Mouse (Mus musculus) liver, adult 2 months (tissue): ENCODE results near the gene Casp7. TPM values are rescaled to one million over a fixed set of nuclear protein-coding genes. Genes with fewer than 3 reads are reported as not detected.

Experiments
- DNase-seq: peaks from one replicate; pipeline ENCODE4 v3.0.0-alpha.2; 2011; ENCODE audit warnings: low read depth, low spot score; ENCODE audit errors: extremely low read depth
- H3K27ac ChIP-seq: fragments of 200-500 bp; replicated peaks from 2 replicates; pipeline ENCODE4 v1.5.1; 2012; ENCODE audit warnings: low read depth, mild to moderate bottlenecking, control low read depth, inconsistent platforms, low read length; ENCODE audit not compliant: insufficient read depth
- H3K27me3 ChIP-seq: fragments of 200-500 bp; 2 replicates; pipeline ENCODE4 v1.6.1; 2012; ENCODE audit warnings: mild to moderate bottlenecking, moderate library complexity, low read length, inconsistent platforms; ENCODE audit not compliant: control insufficient read depth, insufficient read depth
- H3K36me3 ChIP-seq: fragments of 200-500 bp; 2 replicates; pipeline ENCODE4 v1.6.1; 2012; ENCODE audit warnings: low read length, inconsistent platforms; ENCODE audit not compliant: control insufficient read depth, insufficient read depth
- H3K4me1 ChIP-seq: fragments of 200-500 bp; 2 replicates; pipeline ENCODE4 v1.6.1; 2011; ENCODE audit warnings: low read length; ENCODE audit not compliant: control insufficient read depth, insufficient read depth
- H3K4me3 ChIP-seq: fragments of 200-500 bp; 2 replicates; pipeline ENCODE4 v1.5.1; 2011; ENCODE audit warnings: low read depth, mild to moderate bottlenecking, control low read depth, low read length, moderate library complexity; ENCODE audit not compliant: insufficient read depth
- H3K79me2 ChIP-seq: fragments of 200-500 bp; 2 replicates; pipeline ENCODE4 v1.6.1; 2012; ENCODE audit warnings: inconsistent platforms, mild to moderate bottlenecking, low read length, moderate library complexity; ENCODE audit not compliant: control insufficient read depth, insufficient read depth
- H3K9ac ChIP-seq: fragments of 200-500 bp; 2 replicates; pipeline ENCODE4 v1.6.1; 2012; ENCODE audit warnings: low read depth, mild to moderate bottlenecking, control low read depth, inconsistent platforms, low read length
- CTCF ChIP-seq: fragments of 200-500 bp; IDR thresholded peaks from 2 replicates; pipeline ENCODE4 v1.5.1; 2011; ENCODE audit warnings: low read depth, low read length, control low read depth
- POLR2A ChIP-seq: fragments of 200-500 bp; IDR thresholded peaks from 2 replicates; pipeline ENCODE4 v1.6.1; 2011; ENCODE audit warnings: low read length, control low read depth; ENCODE audit not compliant: insufficient read depth; ENCODE audit errors: extremely low read depth
- WGBS: fragments of 180-500 bp; shearing (Covaris S2); methylation state at CpG from one replicate; pipeline ENCODE4 v1.1.7; 2018; 5-methylcytosine and 5-hydroxymethylcytosine counted together
- polyA plus RNA-seq: library from polyadenylated mRNA; depleted of rRNA; stranded (reverse); fragments of >200 nt; gene quantifications from 2 replicates; pipeline ENCODE4 v1.2.3, GENCODE M21; 2012
- total RNA-seq: library from RNA; depleted of rRNA; stranded (reverse); fragments of >200 nt; gene quantifications from 2 replicates; pipeline ENCODE4 v1.2.3, GENCODE M21; 2014

Gene Casp7
- total and polyA plus RNA-seq, 2 experiments: 15.8 to 38.8 TPM

DNA sequence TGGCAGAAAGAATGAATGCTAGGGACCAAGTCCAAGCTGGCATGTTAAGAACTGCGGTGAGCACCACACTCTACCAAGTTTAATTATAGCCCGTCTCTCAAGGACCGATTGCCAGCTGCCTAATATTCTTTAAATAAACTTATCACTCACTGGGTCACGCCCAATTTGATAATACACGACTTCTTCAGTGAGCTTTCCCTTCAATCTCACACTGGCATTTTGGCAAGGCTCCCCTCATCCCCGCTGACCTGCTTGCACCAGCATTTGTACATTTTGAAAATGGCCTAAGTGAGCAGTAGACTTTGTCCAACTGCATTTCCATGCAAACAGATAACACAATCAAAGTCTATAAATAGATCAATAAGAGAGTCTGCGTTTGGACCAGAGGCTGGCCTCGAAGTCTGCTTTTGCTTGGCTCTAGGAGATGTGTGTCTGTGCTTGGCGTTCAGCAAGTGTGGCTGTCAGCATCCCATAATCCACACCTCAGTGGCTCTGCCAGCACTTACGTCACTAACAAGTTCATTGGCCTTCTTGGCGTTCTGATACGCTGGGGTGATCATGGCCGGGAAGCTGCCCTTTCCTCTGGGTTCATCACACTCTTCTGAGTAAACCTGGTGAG lies 18.3 kb upstream of the Casp7 start:
- DNase-seq: peak; percentile 100
- no peaks in the 10 kb centered on the region for H3K27me3 ChIP-seq
- H3K79me2 ChIP-seq: no peaks in the 10 kb centered on the region
- no peak for TF ChIP-seq POLR2A
- no peak for TF ChIP-seq CTCF
- no peak overlapping the region for H3K4me3 ChIP-seq
- WGBS: 11% methylated on average over 13 of the region's 13 CpGs
- H3K27ac ChIP-seq: peak overlapping the region; percentile 5
- H3K36me3 ChIP-seq: no peaks in the 10 kb centered on the region
- no peak overlapping the region for H3K9ac ChIP-seq
- H3K4me1 ChIP-seq: no peaks in the 10 kb centered on the region; the same call in 1 of the 2 replicates

DNA sequence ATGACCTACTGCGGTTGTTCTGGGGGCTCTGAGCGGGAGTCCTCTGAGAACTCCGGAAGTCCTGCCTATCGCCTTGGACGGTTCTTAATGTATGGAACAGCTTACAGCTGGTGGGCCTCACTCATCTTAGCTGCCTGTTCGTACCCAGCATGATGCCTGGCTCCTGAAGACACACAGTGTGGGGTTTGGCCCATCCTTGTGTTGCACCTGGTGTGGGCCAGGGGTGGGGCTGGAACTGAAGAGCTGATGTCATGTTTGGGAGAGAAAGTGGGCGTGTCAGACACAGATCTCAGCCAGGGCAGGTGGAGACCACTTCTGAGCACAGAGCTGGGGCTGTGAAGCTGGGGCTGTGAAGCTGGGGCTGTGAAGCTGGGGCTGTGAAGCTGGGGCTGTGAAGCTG lies 16.6 kb upstream of the Casp7 start:
- TF ChIP-seq CTCF: no peak
- TF ChIP-seq POLR2A: no peak

DNA sequence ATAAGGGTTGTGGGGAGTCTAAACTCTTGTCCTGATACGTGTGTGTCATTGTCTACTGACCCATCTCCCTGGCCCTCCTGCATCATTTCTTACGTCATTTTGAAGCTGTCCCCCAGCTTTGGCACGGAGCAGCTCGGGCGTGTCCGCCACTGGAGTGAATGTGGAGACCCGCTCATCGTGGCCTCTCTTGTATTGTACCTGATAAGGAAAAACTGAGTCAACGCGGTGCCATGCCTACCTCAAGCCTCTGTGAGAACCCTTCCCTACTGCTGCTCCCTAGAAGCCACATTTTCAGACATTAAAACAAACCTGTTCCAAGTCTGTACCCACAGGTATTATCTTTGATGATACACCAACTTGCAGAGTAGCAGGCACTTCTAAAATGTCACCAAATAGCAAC lies 15.5 kb upstream of the Casp7 start:
- no peak for DNase-seq
- TF ChIP-seq CTCF (no peak), POLR2A (no peak)
- 89% methylated on average over 10 of the region's 10 CpGs for WGBS
- H3K4me1 ChIP-seq: no peaks in the 10 kb centered on the region; the same call in 1 of the 2 replicates
- H3K27me3 ChIP-seq: no peaks in the 10 kb centered on the region
- H3K4me3 ChIP-seq: no peak overlapping the region
- no peak overlapping the region for H3K27ac ChIP-seq
- no peak overlapping the region for H3K9ac ChIP-seq
- no peaks in the 10 kb centered on the region for H3K79me2 ChIP-seq
- H3K36me3 ChIP-seq: no peaks in the 10 kb centered on the region

More for the DNA sequence above, 16.6 kb upstream of the Casp7 start:
- Histone ChIP-seq H3K4me3 (no peak overlapping the region), H3K27me3 (no peaks in the 10 kb centered on the region), H3K4me1 (no peaks in the 10 kb centered on the region; the same call in 1 of the 2 replicates), H3K9ac (no peak overlapping the region), H3K36me3 (no peaks in the 10 kb centered on the region), H3K27ac (no peak overlapping the region), H3K79me2 (no peaks in the 10 kb centered on the region)
- no peak for DNase-seq
- 94% methylated on average over 7 of the region's 7 CpGs for WGBS

DNA sequence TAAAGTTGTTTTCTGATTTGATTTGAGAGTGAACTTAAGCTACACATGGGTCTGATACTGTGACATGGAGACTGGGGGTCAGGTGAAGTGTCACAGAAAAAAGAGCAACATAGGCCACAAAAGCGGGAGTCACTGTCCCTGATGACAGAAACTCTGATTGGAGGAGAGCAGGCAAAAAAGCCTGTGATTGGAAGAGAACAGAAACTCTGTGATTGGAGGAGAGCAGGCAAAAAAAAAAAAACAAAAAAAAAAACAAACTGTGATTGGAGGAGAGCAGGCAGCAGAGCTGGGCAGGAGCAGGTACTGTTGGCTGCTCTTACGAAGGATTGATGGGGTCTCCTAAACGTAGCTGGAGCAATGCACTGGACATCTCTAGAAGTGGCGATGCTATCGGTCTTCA lies 11.4 kb upstream of the Casp7 start:
- H3K27me3 ChIP-seq: no peaks in the 10 kb centered on the region
- no peak overlapping the region for H3K27ac ChIP-seq
- no peaks in the 10 kb centered on the region for H3K79me2 ChIP-seq
- 94% methylated on average over 5 of the region's 5 CpGs for WGBS
- H3K9ac ChIP-seq: no peak overlapping the region
- TF ChIP-seq CTCF (no peak), POLR2A (no peak)
- no peak overlapping the region for H3K4me3 ChIP-seq
- DNase-seq: no peak
- no peaks in the 10 kb centered on the region for H3K4me1 ChIP-seq
- H3K36me3 ChIP-seq: no peaks in the 10 kb centered on the region

DNA sequence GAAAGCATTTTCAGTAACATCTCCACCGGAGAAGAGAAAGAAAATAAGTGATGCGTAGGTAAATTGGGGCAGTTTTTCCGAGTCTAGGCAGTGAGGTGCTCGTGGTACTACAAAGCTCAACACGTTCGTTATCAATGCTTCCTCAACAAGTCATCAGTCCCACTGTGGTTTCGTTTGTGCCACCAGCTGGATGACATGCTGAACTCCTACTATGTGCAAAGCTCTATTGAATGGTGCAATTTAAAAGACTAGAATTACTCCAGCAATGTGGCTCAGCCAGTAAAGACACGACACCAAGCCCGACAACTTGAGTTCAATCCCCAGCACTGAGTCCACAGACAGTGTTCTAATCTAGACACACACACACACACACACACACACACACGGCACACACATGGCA lies 10.8 kb upstream of the Casp7 start:
- H3K27ac ChIP-seq: no peak overlapping the region
- no peak for DNase-seq
- H3K4me1 ChIP-seq: no peaks in the 10 kb centered on the region
- no peaks in the 10 kb centered on the region for H3K36me3 ChIP-seq
- no peak overlapping the region for H3K4me3 ChIP-seq
- no peaks in the 10 kb centered on the region for H3K79me2 ChIP-seq
- no peak overlapping the region for H3K9ac ChIP-seq
- TF ChIP-seq POLR2A: no peak
- no peak for TF ChIP-seq CTCF
- no peaks in the 10 kb centered on the region for H3K27me3 ChIP-seq
- WGBS: 90% methylated on average over 10 of the region's 10 CpGs

DNA sequence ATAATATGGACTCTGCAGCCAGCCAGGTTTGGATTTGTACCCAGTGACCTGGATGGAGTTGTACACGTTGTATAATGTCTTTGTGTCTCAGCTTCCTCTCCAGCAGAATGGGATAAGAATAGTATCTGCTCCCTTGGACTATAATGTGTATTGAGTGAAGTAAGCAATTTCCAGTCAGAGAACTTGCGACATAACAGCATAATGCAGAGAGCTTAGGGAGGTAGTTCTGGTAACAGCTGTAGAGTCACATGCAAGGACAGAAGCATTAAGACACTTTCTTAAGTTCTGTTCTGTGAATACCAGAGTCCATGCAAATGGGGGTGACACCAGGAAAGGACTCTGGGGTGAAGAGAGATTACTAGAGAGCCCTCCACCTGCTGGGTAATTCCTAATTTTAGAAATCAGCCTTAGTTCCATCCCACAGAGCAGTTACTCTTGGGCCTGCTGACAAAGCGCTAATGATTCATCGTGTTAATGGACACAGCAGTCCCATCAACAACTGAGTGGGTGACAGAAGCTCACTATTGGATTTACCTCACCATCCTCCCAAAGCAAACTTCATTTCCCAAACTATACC lies 9.1 kb upstream of the Casp7 start:
- Histone ChIP-seq H3K4me3 (no peak overlapping the region), H3K9ac (no peak overlapping the region), H3K27me3 (no peaks in the 10 kb centered on the region), H3K4me1 (no peaks in the 10 kb centered on the region), H3K36me3 (no peaks in the 10 kb centered on the region), H3K27ac (no peak overlapping the region), H3K79me2 (no peaks in the 10 kb centered on the region)
- no peak for DNase-seq
- TF ChIP-seq CTCF: no peak
- TF ChIP-seq POLR2A: no peak
- 75% methylated on average over 4 of the region's 4 CpGs for WGBS
